Mouse (Mus musculus) adrenal gland, adult 2 months (tissue): ENCODE data around the gene Bmp2. TPM values are rescaled to one million over a fixed set of nuclear protein-coding genes. Genes with fewer than 3 reads are reported as not detected.

Experiments
- DNase-seq: peaks from one replicate; pipeline ENCODE4 v3.0.0; 2021
- microRNA-seq, 2 experiments: library from miRNA; unstranded; fragments of <30 nt; microRNA quantifications; one replicate each; pipeline ENCODE4 v1.2.0; 2021
- polyA plus RNA-seq: library from polyadenylated mRNA; depleted of rRNA; stranded (reverse); fragments of >200 nt; gene quantifications from 2 replicates; pipeline ENCODE4 v1.2.3, GENCODE M21; 2012
- total RNA-seq, 2 experiments: library from RNA; stranded (reverse); gene quantifications; 2 replicates each; pipeline ENCODE4 v1.2.3; 2021

The Bmp2 gene
- total and polyA plus RNA-seq, 3 experiments, result 13.9 to 21.5 (median 14.7) TPM

- no peak for DNase-seq
Measured at GRCm38 (mm10) chr2:133565995-133566710, 14.2 kb downstream of the Bmp2 start.

DNA sequence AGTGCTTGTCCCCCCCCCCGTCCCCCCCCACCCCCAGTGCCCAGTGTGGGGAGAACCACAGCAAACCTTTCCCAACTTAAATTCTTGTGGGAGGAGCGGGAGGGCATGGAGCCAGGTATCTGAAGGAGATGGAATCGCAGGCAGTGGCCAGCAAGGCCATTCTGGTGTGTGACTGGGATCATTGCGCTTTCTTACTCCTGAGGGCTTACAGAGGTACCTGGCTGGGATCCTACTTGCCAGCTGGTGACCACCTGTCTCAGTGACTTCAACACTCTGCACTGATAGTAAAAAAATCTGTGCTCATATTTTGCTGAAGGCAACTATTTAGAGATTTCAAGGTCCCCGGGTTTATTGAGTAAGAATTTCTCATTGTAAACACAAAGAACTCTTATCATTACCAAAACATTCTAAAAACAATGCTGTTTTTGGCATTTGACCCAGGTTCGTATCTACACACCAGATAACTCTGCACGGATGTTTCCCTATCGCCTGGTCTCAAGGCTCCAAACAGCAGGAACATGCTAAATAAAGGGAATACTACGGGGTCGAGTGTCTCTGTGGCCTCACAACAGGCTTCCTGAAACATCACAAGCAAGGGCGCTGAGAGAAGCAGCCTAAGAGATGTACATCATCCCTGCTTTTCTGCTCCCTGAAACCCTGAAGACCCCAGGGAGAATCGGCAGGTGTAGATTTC is 39.8 kb downstream of the Bmp2 start:
- peak; percentile 39 for DNase-seq

Small RNA genes within 50 kb of the gene (microRNA-seq; reads per million reads assigned to microRNA genes)
- 0 reads per million in 2 experiments for gene Mir3090
